17 mouse cellular contexts compared by ENCODE assay signal in the genomic region with DNA sequence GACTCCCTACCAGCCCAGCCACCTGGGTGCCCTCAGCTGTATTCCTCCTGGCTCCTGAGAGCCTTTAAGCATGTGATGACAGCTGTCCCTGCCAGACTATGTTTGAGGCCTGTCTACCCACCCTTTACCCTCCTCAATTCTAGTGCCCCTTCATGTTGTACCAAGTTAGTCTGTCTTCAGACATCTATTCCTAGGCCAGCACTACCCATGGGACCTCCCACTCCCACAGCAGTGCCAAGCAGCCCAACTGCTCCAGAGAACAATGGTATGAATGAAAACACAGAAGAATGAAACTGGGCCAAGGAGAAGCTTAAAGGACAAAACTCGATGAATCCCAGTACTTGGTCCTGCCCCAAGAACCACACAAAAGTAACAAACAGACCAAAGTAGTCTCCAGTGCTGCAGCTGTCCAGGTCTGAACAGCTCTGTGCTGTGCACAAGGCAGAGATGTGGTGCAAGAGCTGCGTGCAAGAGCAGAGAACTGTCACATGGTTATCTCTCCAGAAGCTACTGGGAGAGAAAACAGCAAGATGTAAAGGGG. TPM values are rescaled to one million over a fixed set of nuclear protein-coding genes. Genes with fewer than 3 reads are reported as not detected.
DNase-seq lines count a peak whose midpoint lies in the region; ATAC-seq and TF ChIP-seq lines count a peak whose summit lies in the region.
"Had no signal": no experiment of that assay in that cellular context is flagged by ENCODE, and none has a peak within 500 bp of the region (broad histone marks: within the 10 kb centered on the region; RNA-seq: fewer than 3 reads in every experiment).

No protein-coding gene starts in this region.

- DNase-seq in heart, adult 9 months (ENCODE audit: low spot score in 2 of 2), result no peak
- peak; percentile 40 for DNase-seq in 416B (ENCODE audit: low read depth)
- DNase-seq in NIH3T3 (ENCODE audit: low read depth), result peak; percentile 14
- DNase-seq in liver, embryonic 14.5 days (ENCODE audit: low read depth in 3 of 3, low spot score in 3 of 3), result no peak
- no peak for DNase-seq in adrenal gland, adult 2 months
- no peak for DNase-seq in left cerebral cortex, adult 8-10 months (ENCODE audit: low spot score in 2 of 2)
- DNase-seq: cerebellum, adult 11-12 months; gastrocnemius, postnatal 10 days; kidney, adult 11 months; lung, adult 18-20 months; thymus, postnatal 25 days had no signal

- H3K4me2 ChIP-seq in heart, embryonic 16.5 days (ENCODE audit: low read depth, low read length), result peak overlapping the region; percentile 3
- H3K4me2 ChIP-seq in liver, embryonic 14.5 days (ENCODE audit: low read depth), result no peak overlapping the region
- no peak overlapping the region for H3K4me2 ChIP-seq in intestine, postnatal 0 days (replicated peaks; ENCODE audit: low read depth)

- H3K27me3 ChIP-seq in heart, embryonic 16.5 days (ENCODE audit: control insufficient read depth, insufficient read depth, low read length), result no peaks in the 10 kb centered on the region
- no peaks in the 10 kb centered on the region for H3K27me3 ChIP-seq in liver, embryonic 14.5 days (ENCODE audit: control insufficient read depth, insufficient read depth, low read length)
- H3K27me3 ChIP-seq in intestine, postnatal 0 days (replicated peaks; ENCODE audit: control insufficient read depth, insufficient read depth, low read length), result no peaks in the 10 kb centered on the region

- 19% methylated on average over 2 of the region's 2 CpGs for WGBS in heart, embryonic 16.5 days
- WGBS in liver, embryonic 14.5 days (ENCODE audit: insufficient replicate concordance), result 29% methylated on average over 2 of the region's 2 CpGs
- 71% methylated on average over 2 of the region's 2 CpGs for WGBS in intestine, postnatal 0 days

- TF ChIP-seq CTCF in liver, embryonic 14.5 days (IDR thresholded peaks at IDR 0.05; ENCODE audit: low read depth), result no peak
- TF ChIP-seq CTCF in intestine, postnatal 0 days (IDR thresholded peaks at IDR 0.05; ENCODE audit: low read depth), result no peak

- H3K4me1 ChIP-seq in heart, embryonic 16.5 days (ENCODE audit: control insufficient read depth, insufficient read depth, low read length), result peaks cover 71% of the 10 kb centered on the region
- peaks cover 20 to 41% of the 10 kb centered on the region in 2 experiments for H3K4me1 ChIP-seq in liver, embryonic 14.5 days (replicated peaks; ENCODE audit: control insufficient read depth in 2 of 2, insufficient read depth in 2 of 2, low read length in 1 of 2)
- H3K4me1 ChIP-seq in intestine, postnatal 0 days (replicated peaks; ENCODE audit: control insufficient read depth, insufficient read depth, low read length), result no peaks in the 10 kb centered on the region

- H3K9ac ChIP-seq in heart, embryonic 16.5 days (ENCODE audit: low read length), result no peak overlapping the region; the same call in 1 of the 2 replicates
- H3K9ac ChIP-seq in liver, embryonic 14.5 days (replicated peaks), result no peak overlapping the region
- H3K9ac ChIP-seq in intestine, postnatal 0 days (ENCODE audit: low read depth, low read length), result no peak overlapping the region

- TF ChIP-seq EP300 in liver, embryonic 14.5 days (IDR thresholded peaks at IDR 0.05; ENCODE audit: low read depth), result no peak

- H3K9me3 ChIP-seq in heart, embryonic 16.5 days (replicated peaks; ENCODE audit: control insufficient read depth, low read length), result no peaks in the 10 kb centered on the region
- no peaks in the 10 kb centered on the region for H3K9me3 ChIP-seq in liver, embryonic 14.5 days (ENCODE audit: control insufficient read depth, low read length)
- no peaks in the 10 kb centered on the region for H3K9me3 ChIP-seq in intestine, postnatal 0 days (ENCODE audit: control insufficient read depth)

- H3K36me3 ChIP-seq in heart, embryonic 16.5 days (ENCODE audit: control insufficient read depth, insufficient read depth), result peaks cover 5% of the 10 kb centered on the region
- no peaks in the 10 kb centered on the region for H3K36me3 ChIP-seq in liver, embryonic 14.5 days (replicated peaks; ENCODE audit: control insufficient read depth, insufficient read depth, low read depth)
- peaks cover 10% of the 10 kb centered on the region for H3K36me3 ChIP-seq in intestine, postnatal 0 days (ENCODE audit: control insufficient read depth, insufficient read depth)

- H3K4me3 ChIP-seq in heart, embryonic 16.5 days (ENCODE audit: low read length), result no peak overlapping the region
- H3K4me3 ChIP-seq in liver, embryonic 14.5 days (ENCODE audit: insufficient read depth in 1 of 2, low read depth in 2 of 2, low read length in 2 of 2), result no peak overlapping the region
- H3K4me3 ChIP-seq in intestine, postnatal 0 days (ENCODE audit: low read depth, low read length), result no peak overlapping the region

- ATAC-seq in heart, embryonic 16.5 days (replicated peaks; ENCODE audit: extremely low read depth, insufficient read depth, low FRiP score), result peak; percentile 69; the same call in 1 of the 2 replicates
- ATAC-seq in liver, embryonic 14.5 days (ENCODE audit: insufficient read depth), result peak; percentile 59
- ATAC-seq in intestine, postnatal 0 days, result no peak
- ATAC-seq: activated CD4-positive, CD25-positive, alpha-beta regulatory T cell, adult 4 months had no signal

- H3K27ac ChIP-seq in heart, embryonic 16.5 days (ENCODE audit: low read length), result peak overlapping the region; percentile 82
- no peak overlapping the region for H3K27ac ChIP-seq in liver, embryonic 14.5 days
- H3K27ac ChIP-seq in intestine, postnatal 0 days (ENCODE audit: low read depth, low read length), result no peak overlapping the region; the same call in 1 of the 2 replicates

RNA-seq across cellular contexts. Expression of a gene that starts 11.7 kb away (rescaled TPM):
- polyA plus RNA-seq in heart, embryonic 16.5 days (2015; fragmentation: Nextera tagmentation; extraction: Ambion mirVana), result 22.2 and 22.5 TPM in 2 replicates
- polyA plus RNA-seq in liver, embryonic 14.5 days (2012; rRNA removed), result 11.6 and 12.5 TPM in 2 replicates
- polyA plus RNA-seq in liver, embryonic 14.5 days (2014; fragmentation: Nextera tagmentation; extraction: Ambion mirVana), result 6.7 and 6.9 TPM in 2 replicates
- total RNA-seq in adrenal gland, adult 2 months (2021), result 10 to 100 TPM; 41.8 to 41.9 TPM
- polyA plus RNA-seq in adrenal gland, adult 2 months (2012; rRNA removed), result 73.8 and 87.1 TPM in 2 replicates
- polyA plus RNA-seq in intestine, postnatal 0 days (2015; fragmentation: Nextera tagmentation; extraction: Ambion mirVana), result 42.2 and 46.5 TPM in 2 replicates
- total RNA-seq in left cerebral cortex, adult 8-10 months (2022), result 10 to 100 TPM; 29.2 to 35.3 (median 32.1) TPM

RNA-seq across cellular contexts. Expression of a gene that starts 28.0 kb away (rescaled TPM):
- polyA plus RNA-seq in heart, embryonic 16.5 days (2015; fragmentation: Nextera tagmentation; extraction: Ambion mirVana), result 34.4 and 35.4 TPM in 2 replicates
- 10.1 and 13.8 TPM in 2 replicates for polyA plus RNA-seq in liver, embryonic 14.5 days (2012; rRNA removed)
- 15.0 and 16.3 TPM in 2 replicates for polyA plus RNA-seq in liver, embryonic 14.5 days (2014; fragmentation: Nextera tagmentation; extraction: Ambion mirVana)
- 10 to 100 TPM; 22.5 to 31.1 TPM for total RNA-seq in adrenal gland, adult 2 months (2021)
- polyA plus RNA-seq in adrenal gland, adult 2 months (2012; rRNA removed), result 50.7 and 61.8 TPM in 2 replicates
- 18.5 and 18.7 TPM in 2 replicates for polyA plus RNA-seq in intestine, postnatal 0 days (2015; fragmentation: Nextera tagmentation; extraction: Ambion mirVana)
- total RNA-seq in left cerebral cortex, adult 8-10 months (2022), result 10 to 100 TPM; 43.8 to 54.2 (median 49.5) TPM

RNA-seq across cellular contexts. Expression of a gene that starts 52.8 kb away (rescaled TPM):
- polyA plus RNA-seq in heart, embryonic 16.5 days (2015; fragmentation: Nextera tagmentation; extraction: Ambion mirVana), result not detected in 2 replicates
- not detected in 2 replicates for polyA plus RNA-seq in liver, embryonic 14.5 days (2012; rRNA removed)
- polyA plus RNA-seq in liver, embryonic 14.5 days (2014; fragmentation: Nextera tagmentation; extraction: Ambion mirVana), result not detected in 2 replicates
- not detected for total RNA-seq in adrenal gland, adult 2 months (2021)
- polyA plus RNA-seq in adrenal gland, adult 2 months (2012; rRNA removed), result not detected in 2 replicates
- not detected in 2 replicates for polyA plus RNA-seq in intestine, postnatal 0 days (2015; fragmentation: Nextera tagmentation; extraction: Ambion mirVana)
- not detected for total RNA-seq in left cerebral cortex, adult 8-10 months (2022)
- total RNA-seq: gastrocnemius, postnatal 10 days; layer of hippocampus, postnatal 10 days had no signal
- polyA plus RNA-seq: activated CD4-positive, CD25-positive, alpha-beta regulatory T cell, adult 4 months; embryonic facial prominence, embryonic 14.5 days; spleen, adult 2 months had no signal

Comparison
In these comparisons a context has a peak if more than half of its experiments do, and no peak if none do; other contexts are left out.
1. DNase-seq: peak in 416B (single experiment) and NIH3T3 (single experiment); none in heart, adult 9 months (0 of 2), liver, embryonic 14.5 days (0 of 3), adrenal gland, adult 2 months (single experiment) and left cerebral cortex, adult 8-10 months (0 of 2).